Comparison of ENCODE assay signal across 17 mouse cellular contexts in genomic region chr1:192544901-192545300, GRCm38 (mm10).
"Had no signal": no experiment of that assay in that cellular context is flagged by ENCODE, and none has a peak within 500 bp of the region (broad histone marks: within the 10 kb centered on the region; RNA-seq: fewer than 3 reads in every experiment).

No protein-coding gene starts in this region.

- H3K27ac ChIP-seq: kidney, postnatal 0 days; layer of hippocampus, adult 2 months; limb, embryonic 10.5 days; limb, embryonic 13.5 days; liver, embryonic 14.5 days; macrophage; stomach, postnatal 0 days had no signal

- H3K4me2 ChIP-seq: limb, embryonic 13.5 days; liver, embryonic 11.5 days; lung, embryonic 14.5 days had no signal

- ATAC-seq: intestine, postnatal 0 days; liver, postnatal 0 days; lung, postnatal 0 days had no signal

- H3K36me3 ChIP-seq: limb, embryonic 10.5 days; limb, embryonic 13.5 days had no signal

- DNase-seq: kidney, adult 2 months; kidney, postnatal 25 days; layer of hippocampus, adult 9-11 months; liver, postnatal 0 days; lung, embryonic 14.5 days; right cerebral cortex, postnatal 4 days; thymus, postnatal 25 days had no signal

- H3K27me3 ChIP-seq: limb, embryonic 13.5 days had no signal

- H3K9ac ChIP-seq: limb, embryonic 13.5 days; liver, embryonic 14.5 days; liver, postnatal 0 days; lung, embryonic 14.5 days had no signal

- H3K4me1 ChIP-seq: limb, embryonic 10.5 days; limb, embryonic 13.5 days had no signal

- H3K9me3 ChIP-seq: limb, embryonic 10.5 days; limb, embryonic 13.5 days had no signal

- H3K4me3 ChIP-seq: layer of hippocampus, adult 2 months; limb, embryonic 10.5 days; limb, embryonic 13.5 days had no signal
